Mouse (Mus musculus): ENCODE results near the gene Spryd7.

- TF ChIP-seq CTCF (IDR thresholded peaks at IDR 0.05; ENCODE audit: extremely low read depth, insufficient read depth, insufficient read length, insufficient replicate concordance), result no peak
- no peak for TF ChIP-seq POLR2A (IDR thresholded peaks at IDR 0.05; ENCODE audit: low read depth, low read length)
These were observed 15.4 kb upstream of the Spryd7 start for GRCm38 (mm10) chr14:61572131-61572530.
